Mouse (Mus musculus) CH12.LX (cell line): ENCODE results near the gene Tet3. TPM values are rescaled to one million over a fixed set of nuclear protein-coding genes. Genes with fewer than 3 reads are reported as not detected.

Experiments used
- DNase-seq: peaks from one replicate; pipeline ENCODE4 v3.0.0-alpha.2; 2013; ENCODE audit errors: extremely low read depth
- H3K27ac ChIP-seq: 2 replicates; pipeline ENCODE4 v1.5.1; 2012; ENCODE audit warnings: low read depth, mild to moderate bottlenecking, control low read depth, moderate library complexity; ENCODE audit not compliant: insufficient read depth
- H3K27me3 ChIP-seq: replicated peaks from 2 replicates; pipeline ENCODE3; 2012; ENCODE audit warnings: inconsistent platforms
- H3K36me3 ChIP-seq, 2 experiments: replicated peaks in 1 of 2; 2 replicates each; pipeline versions ENCODE3 to v1.6.1; 2012; ENCODE audit warnings: inconsistent platforms in 1 of 2, low read length in 1 of 2, mild to moderate bottlenecking in 1 of 2, mixed read lengths in 1 of 2, moderate library complexity in 1 of 2; ENCODE audit not compliant: control insufficient read depth in 1 of 2, insufficient read depth in 1 of 2
- H3K4me1 ChIP-seq, 2 experiments: 2 replicates each; pipeline ENCODE4 v1.6.1; 2012; ENCODE audit warnings: inconsistent platforms in 1 of 2, moderate library complexity in 1 of 2; ENCODE audit not compliant: insufficient read depth in 2 of 2, control insufficient read depth in 1 of 2
- H3K4me2 ChIP-seq: 2 replicates; pipeline ENCODE4 v1.6.1; 2012; ENCODE audit warnings: low read depth, mild to moderate bottlenecking, control low read depth; ENCODE audit not compliant: poor library complexity, insufficient read depth, severe bottlenecking
- H3K4me3 ChIP-seq, 3 experiments: fragments of 150-350 bp in 1 of 3; sonication (generic) in 1 of 3; replicated peaks in 1 of 3; 2 replicates each; pipeline versions ENCODE3 to v1.5.1; 2011 to 2012; ENCODE audit warnings: low read depth in 2 of 3, low read length in 2 of 3, mild to moderate bottlenecking in 2 of 3, moderate library complexity in 2 of 3, control low read depth in 1 of 3, improper control_type of control experiment in 1 of 3, inconsistent platforms in 1 of 3, mixed read lengths in 1 of 3; ENCODE audit not compliant: poor library complexity in 1 of 3
- H3K79me2 ChIP-seq: replicated peaks from 2 replicates; pipeline ENCODE4 v1.6.1; 2012; ENCODE audit warnings: mild to moderate bottlenecking, moderate library complexity; ENCODE audit not compliant: control insufficient read depth, poor library complexity, insufficient read depth, severe bottlenecking; ENCODE audit errors: extremely low read depth
- H3K9ac ChIP-seq: 2 replicates; pipeline ENCODE4 v1.6.1; 2012; ENCODE audit warnings: low read depth, mild to moderate bottlenecking, control low read depth, moderate library complexity; ENCODE audit not compliant: insufficient read depth
- H3K9me3 ChIP-seq: replicated peaks from 2 replicates; pipeline ENCODE3; 2012; ENCODE audit warnings: low read length, inconsistent platforms, mixed read lengths
- CTCF ChIP-seq, 2 experiments: IDR thresholded peaks in 1 of 2; conservative IDR thresholded peaks in 1 of 2; 2 replicates each; pipeline ENCODE4 v1.5.1; 2011 to 2012; ENCODE audit warnings: low read depth in 2 of 2, low read length in 2 of 2, improper control_type of control experiment in 1 of 2, inconsistent platforms in 1 of 2, mild to moderate bottlenecking in 1 of 2, moderate library complexity in 1 of 2
- GABPA ChIP-seq: IDR thresholded peaks from 2 replicates; pipeline ENCODE4 v1.6.1; 2012; ENCODE audit warnings: low read depth, low read length, improper control_type of control experiment, inconsistent platforms; ENCODE audit not compliant: insufficient replicate concordance
- IRF4 ChIP-seq: IDR thresholded peaks from 2 replicates; pipeline ENCODE4 v1.6.1; 2014; ENCODE audit warnings: low read depth, mild to moderate bottlenecking, inconsistent platforms, low read length, improper control_type of control experiment
- MXI1 ChIP-seq: IDR thresholded peaks from 2 replicates; pipeline ENCODE4 v1.6.1; 2011; ENCODE audit warnings: mild to moderate bottlenecking, low read depth, low read length, improper control_type of control experiment
- POLR2AphosphoS2 ChIP-seq: IDR thresholded peaks from 2 replicates; pipeline ENCODE4 v1.6.1; 2011; ENCODE audit warnings: low read depth, low read length, improper control_type of control experiment
- RAD21 ChIP-seq: IDR thresholded peaks from 2 replicates; pipeline ENCODE4 v1.6.1; 2011; ENCODE audit warnings: low read depth, mild to moderate bottlenecking, low read length, improper control_type of control experiment, moderate library complexity
- SIN3A ChIP-seq: IDR thresholded peaks from 2 replicates; pipeline ENCODE4 v1.6.1; 2012; ENCODE audit warnings: low read length, improper control_type of control experiment, inconsistent platforms
- SMC3 ChIP-seq: IDR thresholded peaks from 2 replicates; pipeline ENCODE4 v1.6.1; 2011; ENCODE audit warnings: low read depth, low read length, improper control_type of control experiment
- TBP ChIP-seq: conservative IDR thresholded peaks from 2 replicates; pipeline ENCODE4 v1.6.1; 2011; ENCODE audit warnings: low read depth, low read length, improper control_type of control experiment
- USF1 ChIP-seq: IDR thresholded peaks from 2 replicates; pipeline ENCODE4 v1.6.1; 2014; ENCODE audit warnings: low read depth, mild to moderate bottlenecking, inconsistent platforms, low read length, improper control_type of control experiment
- USF2 ChIP-seq: conservative IDR thresholded peaks from 2 replicates; pipeline ENCODE4 v1.6.1; 2011; ENCODE audit warnings: low read depth, low read length, improper control_type of control experiment
- ZC3H11A ChIP-seq: IDR thresholded peaks from 2 replicates; pipeline ENCODE4 v1.6.1; 2012; ENCODE audit warnings: low read depth, mild to moderate bottlenecking, inconsistent platforms, low read length, improper control_type of control experiment
- ZNF384 ChIP-seq: IDR thresholded peaks from 2 replicates; pipeline ENCODE4 v1.6.1; 2012; ENCODE audit warnings: low read depth, low read length, improper control_type of control experiment, inconsistent platforms
- dilution Hi-C: fragments of 300-500 bp; cut with MboI; formaldehyde crosslinking; loops from 2 replicates; pipeline ENCODE4 v1.14.3; 2020; ENCODE audit warnings: low sequenced_read_pairs; ENCODE audit not compliant: extremely low pct_unique_long_range_greater_than_20kb, extremely low pct_ligation_motif_present
- in situ Hi-C: fragments of 300-500 bp; cut with MboI; formaldehyde crosslinking; loops from 3 replicates; pipeline ENCODE4 v1.14.3; 2019; ENCODE audit warnings: low sequenced_read_pairs, low pct_ligation_motif_present, low pct_unique_long_range_greater_than_20kb, mixed read lengths
- polyA plus RNA-seq: library from polyadenylated mRNA; unstranded; fragments of >175 nt; gene quantifications from 2 replicates; pipeline ENCODE4 v1.2.1, GENCODE M21; 2012; ENCODE audit warnings: low read depth; ENCODE audit not compliant: insufficient read length
- total RNA-seq, 2 experiments: library from RNA; depleted of rRNA; stranded (reverse); fragments of 300-350 nt in 1 of 2; fragments of >200 nt in 1 of 2; gene quantifications; 2 replicates each; pipeline ENCODE4 v1.2.3; 2012 to 2014

Tet3 gene
- total and polyA plus RNA-seq, 3 experiments, result 3.2 to 10.0 (median 8.2) TPM

GRCm38 (mm10) chr6:83478217-83478616 lies 19.3 kb upstream of the Tet3 start:
- Histone ChIP-seq H3K4me1 (peaks cover 17 to 59% of the 10 kb centered on the region in 2 experiments), H3K27ac (no peak overlapping the region), H3K36me3 (peaks cover 16 to 34% of the 10 kb centered on the region in 2 experiments), H3K79me2 (no peaks in the 10 kb centered on the region), H3K4me3 (no peak overlapping the region), H3K27me3 (no peaks in the 10 kb centered on the region), H3K4me2 (no peak overlapping the region), H3K9me3 (no peaks in the 10 kb centered on the region), H3K9ac (no peak overlapping the region)
- in situ Hi-C loops, result no loop called here
- dilution Hi-C loops, result no loop called here
- TF ChIP-seq TBP (no peak), RAD21 (peak; percentile 48), SMC3 (peak; percentile 28; the same call in 1 of the 2 replicates), CTCF (conservative IDR thresholded peaks at IDR 0.05 in 1 of 2, IDR thresholded peaks at IDR 0.05 in 1 of 2; ENCODE audit: low read depth in 2 of 2, low read length in 2 of 2) (peak in 1 of 2 experiments; percentile 51; a peak in 2 of 4 replicates), ZC3H11A (no peak)
- no peak for DNase-seq

DNA sequence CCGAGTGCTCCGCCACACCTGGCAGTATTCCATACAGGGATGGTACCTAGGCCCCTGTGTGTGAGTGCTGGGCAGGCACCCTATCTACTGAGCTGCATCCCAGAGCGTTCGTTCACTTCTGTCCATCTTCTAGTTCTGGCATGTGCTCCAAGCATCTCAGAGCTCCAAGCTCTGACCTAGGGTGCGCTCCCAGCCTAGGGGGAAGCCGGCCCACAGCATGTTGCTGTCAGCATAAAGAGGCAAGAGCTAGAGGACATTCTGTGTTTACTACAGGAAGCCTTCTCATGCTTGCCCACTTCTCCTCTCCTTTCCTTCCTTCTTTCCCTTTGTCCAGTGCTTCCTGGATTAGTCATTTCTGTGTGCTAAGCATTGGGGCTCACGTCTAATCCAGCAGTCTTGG lies 16.5 kb upstream of the Tet3 start:
- no peak overlapping the region for H3K27ac ChIP-seq
- peaks cover 2 to 31% of the 10 kb centered on the region in 2 experiments; a peak in 3 of 4 replicates for H3K4me1 ChIP-seq
- H3K4me3 ChIP-seq, result no peak overlapping the region
- H3K9me3 ChIP-seq, result no peaks in the 10 kb centered on the region
- H3K27me3 ChIP-seq, result no peaks in the 10 kb centered on the region
- in situ Hi-C loops (no loop called here), dilution Hi-C loops (no loop called here)
- no peaks in the 10 kb centered on the region for H3K79me2 ChIP-seq
- TF ChIP-seq ZNF384 (no peak), IRF4 (no peak), POLR2AphosphoS2 (no peak)
- no peak overlapping the region for H3K4me2 ChIP-seq
- peaks cover 6 to 19% of the 10 kb centered on the region in 2 experiments for H3K36me3 ChIP-seq
- no peak overlapping the region for H3K9ac ChIP-seq
- DNase-seq, result no peak

- in situ Hi-C loops, result no loop called here
- no peaks in the 10 kb centered on the region for H3K27me3 ChIP-seq
- DNase-seq, result no peak
Observed at GRCm38 (mm10) chr6:83473240-83473639, 14.4 kb upstream of the Tet3 start.

More at GRCm38 (mm10) chr6:83473240-83473639, 14.4 kb upstream of the Tet3 start:
- dilution Hi-C loops, result no loop called here
- TF ChIP-seq MXI1, result no peak
- no peak for TF ChIP-seq RAD21
- no peak for TF ChIP-seq IRF4
- no peak for TF ChIP-seq USF1
- no peak for TF ChIP-seq SIN3A
- no peak for TF ChIP-seq USF2
- no peak for TF ChIP-seq GABPA
- Histone ChIP-seq H3K36me3 (peaks cover 0 to 2% of the 10 kb centered on the region in 2 experiments), H3K9ac (no peak overlapping the region), H3K79me2 (no peaks in the 10 kb centered on the region), H3K9me3 (no peaks in the 10 kb centered on the region), H3K4me2 (no peak overlapping the region), H3K27ac (no peak overlapping the region), H3K4me3 (no peak overlapping the region), H3K4me1 (peaks cover 0 to 23% of the 10 kb centered on the region in 2 experiments; a peak in 2 of 4 replicates)
